Mouse (Mus musculus): ENCODE data around the gene Ano5. TPM values are rescaled to one million over a fixed set of nuclear protein-coding genes. Genes with fewer than 3 reads are reported as not detected.

Ano5 gene
- total RNA-seq, 2 experiments from 2014 or later = 1.3 to 1.4 TPM

DNA sequence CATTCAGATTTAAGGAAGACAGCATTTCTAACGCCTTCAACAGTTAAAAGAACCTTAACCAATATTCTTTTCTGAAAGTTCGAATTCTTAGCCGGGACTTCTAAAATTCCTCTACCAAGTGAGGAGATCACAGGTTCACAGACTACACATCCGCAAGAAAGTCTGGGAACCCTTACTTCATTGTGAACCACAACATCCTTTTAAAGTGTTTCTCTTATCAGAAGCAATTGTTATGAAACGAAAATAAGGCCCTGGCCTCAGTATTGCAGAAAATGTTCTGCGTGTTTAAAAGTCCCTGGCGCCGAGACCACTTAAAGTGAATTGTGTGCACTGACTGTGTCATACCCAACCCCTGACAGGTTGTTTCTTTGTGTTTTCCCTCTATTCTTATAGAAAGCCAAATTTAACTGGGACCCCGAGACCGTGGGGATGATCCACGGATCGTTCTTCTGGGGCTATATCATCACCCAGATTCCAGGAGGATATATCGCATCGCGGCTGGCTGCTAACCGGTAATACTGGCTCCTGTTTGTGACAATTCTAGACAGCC lies 115.7 kb downstream of the Ano5 start:
- DNase-seq (ENCODE audit: extremely low spot score in 1 of 2, low spot score in 2 of 2) = no peak

DNA sequence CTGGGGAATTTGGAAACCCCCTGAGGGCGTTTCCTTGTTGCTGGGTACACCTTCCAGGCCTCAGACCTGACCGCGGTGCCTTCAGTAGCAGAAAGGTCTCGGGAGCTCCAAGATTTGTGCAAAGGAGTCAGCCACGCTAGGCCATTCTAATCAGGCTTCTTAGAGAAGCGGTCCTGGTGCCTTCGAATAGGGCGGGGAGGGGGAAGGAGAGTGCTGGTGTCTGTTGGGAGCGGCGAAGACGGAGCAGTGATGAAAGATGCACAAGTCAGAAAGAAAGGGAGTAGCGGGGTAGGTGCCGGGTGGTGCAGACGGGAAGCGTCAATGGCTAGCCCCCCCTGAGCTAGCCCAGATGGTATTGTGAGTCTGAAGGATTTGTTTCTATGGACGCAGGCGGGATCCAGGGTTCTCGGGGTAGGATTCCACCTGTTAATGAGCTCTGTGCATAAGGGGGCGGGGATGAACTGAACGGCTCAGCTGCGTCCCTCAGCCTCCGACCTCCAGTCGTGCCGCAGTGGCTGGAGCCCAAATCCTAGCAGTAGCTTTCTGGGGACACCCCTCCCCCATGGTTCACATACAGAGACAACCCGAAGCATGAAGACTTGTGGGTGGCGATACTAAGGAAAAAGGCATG lies 116.3 kb downstream of the Ano5 start:
- intact Hi-C loops (cut with DNase I) = loop anchor here (5.0 kb wide), 1 partner anchor 1715 kb away; the partner anchor contains the start of gene Slc6a5
- peak in 1 of 2 experiments; percentile 38 for DNase-seq (ENCODE audit: extremely low spot score in 1 of 2, low spot score in 2 of 2)

More for the DNA sequence above, 115.7 kb downstream of the Ano5 start:
- intact Hi-C loops (cut with DNase I) = loop anchor here (5.0 kb wide), 1 partner anchor 1714 kb away; the partner anchor contains the start of gene Slc6a5

DNA sequence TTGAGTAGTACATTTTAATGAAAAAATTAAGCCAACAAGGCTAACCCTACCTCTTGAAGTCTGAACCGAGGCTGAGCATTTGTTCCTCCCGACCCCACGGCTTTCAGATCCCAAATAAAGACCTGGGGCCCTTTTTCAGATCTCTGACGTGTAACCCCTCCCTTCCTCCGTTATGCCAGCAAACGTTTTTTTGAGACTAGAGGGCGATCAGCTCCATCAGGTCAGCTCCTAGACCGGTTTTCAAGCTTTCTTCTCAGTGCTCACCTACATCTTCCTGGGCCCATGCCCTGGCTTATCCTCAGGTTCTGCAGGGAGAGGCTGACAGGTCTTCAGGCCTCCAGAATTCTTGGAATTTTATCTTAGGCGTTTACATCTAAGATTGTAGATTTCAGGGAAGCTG lies 116.8 kb downstream of the Ano5 start:
- no peak for DNase-seq (ENCODE audit: extremely low spot score in 1 of 2, low spot score in 2 of 2)
- intact Hi-C loops (cut with DNase I) = loop anchor here (5.0 kb wide), 1 partner anchor 1715 kb away; the partner anchor contains the start of gene Slc6a5

DNA sequence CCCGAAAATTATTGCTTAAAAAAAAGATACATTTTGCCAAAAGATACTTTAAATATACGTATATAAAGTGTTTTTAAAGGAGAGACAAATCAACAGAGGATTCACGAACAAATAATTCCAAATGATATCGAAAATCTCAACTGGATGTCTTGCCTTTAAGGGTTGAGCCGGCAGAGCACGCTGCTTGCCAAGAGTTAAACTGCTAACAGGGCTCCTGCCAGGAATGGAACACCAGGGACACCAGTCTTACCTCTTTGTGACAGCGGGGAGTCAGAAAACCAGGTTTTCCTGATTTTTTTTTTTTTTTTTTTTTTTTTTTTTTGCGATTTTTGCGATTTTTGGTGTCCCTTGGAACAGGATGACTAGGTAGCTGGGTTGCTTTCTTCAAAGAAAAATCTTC lies 117.5 kb downstream of the Ano5 start:
- intact Hi-C loops (cut with DNase I) = loop anchor here (5.0 kb wide), 1 partner anchor 1716 kb away; the partner anchor contains the start of gene Slc6a5
- DNase-seq (ENCODE audit: extremely low spot score in 1 of 2, low spot score in 2 of 2) = no peak

DNA sequence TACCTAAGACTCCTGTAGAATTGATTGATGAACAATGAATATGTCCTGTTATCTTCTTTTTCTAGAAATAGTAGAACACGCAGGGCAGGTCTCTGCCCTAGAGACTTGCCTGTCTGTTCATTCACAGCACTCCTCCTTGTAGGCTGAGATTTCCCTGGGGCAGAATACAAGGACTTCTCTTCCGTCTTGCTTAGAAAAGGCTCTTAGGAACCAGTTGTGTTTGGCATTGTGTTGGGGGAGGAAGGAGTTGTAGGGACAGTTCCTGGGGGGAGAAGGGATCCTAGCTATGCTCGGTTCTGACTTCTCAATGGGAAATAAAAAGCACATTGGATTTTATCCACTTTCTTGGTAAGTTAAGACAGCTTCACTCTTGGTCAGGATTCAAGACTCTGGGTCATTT lies 118.4 kb downstream of the Ano5 start:
- DNase-seq (ENCODE audit: extremely low spot score in 1 of 2, low spot score in 2 of 2) = no peak
- intact Hi-C loops (cut with DNase I) = loop anchor here (5.0 kb wide), 1 partner anchor 1717 kb away; the partner anchor contains the start of gene Slc6a5

DNA sequence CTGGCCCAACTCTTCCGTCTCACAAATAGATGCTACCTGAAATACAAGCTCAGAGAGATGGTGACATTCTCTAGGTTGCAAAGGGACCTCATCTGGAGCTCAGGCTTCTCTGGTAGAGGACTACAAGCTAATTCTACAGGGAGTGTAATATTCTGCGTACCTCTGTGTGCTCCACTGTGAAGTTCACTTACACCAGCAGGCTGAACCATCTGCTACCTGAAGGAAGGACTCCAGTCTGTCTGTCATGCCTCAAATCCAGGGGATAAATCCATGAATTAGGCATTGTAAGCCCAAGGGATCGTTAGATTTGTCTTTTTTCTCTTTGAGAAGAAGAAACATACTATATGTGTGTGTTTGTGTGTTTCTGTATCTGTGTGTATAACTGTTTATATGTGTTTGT lies 120.3 kb downstream of the Ano5 start:
- intact Hi-C loops (cut with DNase I) = no loop called here
- no peak for DNase-seq (ENCODE audit: extremely low spot score in 1 of 2, low spot score in 2 of 2)

DNA sequence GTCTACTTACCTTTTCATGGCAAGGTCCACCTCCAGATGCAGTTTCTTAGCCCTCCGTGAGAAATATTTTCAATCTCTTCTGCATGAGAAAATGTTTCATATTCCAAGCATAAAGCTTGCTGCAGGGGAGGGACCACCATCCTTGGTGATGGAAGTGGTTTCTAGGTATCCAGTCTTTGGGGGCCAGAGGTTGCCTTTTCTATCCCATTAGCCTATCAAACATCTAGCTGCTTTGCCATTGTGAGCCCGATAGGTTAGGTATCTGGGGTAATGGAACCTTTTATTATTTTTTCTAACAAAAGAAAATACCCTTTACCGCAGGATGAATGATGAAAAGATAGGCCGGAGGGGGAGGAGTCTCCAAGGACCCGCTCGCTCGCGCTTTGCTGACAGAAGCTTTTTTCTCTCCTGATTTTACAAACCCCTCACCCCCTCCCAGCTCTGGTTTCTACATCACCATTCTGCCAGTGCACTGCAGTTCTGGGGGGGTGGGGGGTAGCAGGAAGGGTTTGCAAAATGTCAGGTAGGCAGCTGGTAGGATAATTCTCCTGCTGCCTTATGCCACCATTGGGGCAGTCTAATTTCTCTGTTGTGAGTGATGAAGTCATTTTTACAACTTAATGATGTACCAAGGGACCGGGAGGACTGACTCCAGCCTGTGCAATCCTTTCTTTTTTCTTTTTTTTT lies 121.9 kb downstream of the Ano5 start:
- intact Hi-C loops (cut with DNase I) = no loop called here
- no peak for DNase-seq (ENCODE audit: extremely low spot score in 1 of 2, low spot score in 2 of 2)

DNA sequence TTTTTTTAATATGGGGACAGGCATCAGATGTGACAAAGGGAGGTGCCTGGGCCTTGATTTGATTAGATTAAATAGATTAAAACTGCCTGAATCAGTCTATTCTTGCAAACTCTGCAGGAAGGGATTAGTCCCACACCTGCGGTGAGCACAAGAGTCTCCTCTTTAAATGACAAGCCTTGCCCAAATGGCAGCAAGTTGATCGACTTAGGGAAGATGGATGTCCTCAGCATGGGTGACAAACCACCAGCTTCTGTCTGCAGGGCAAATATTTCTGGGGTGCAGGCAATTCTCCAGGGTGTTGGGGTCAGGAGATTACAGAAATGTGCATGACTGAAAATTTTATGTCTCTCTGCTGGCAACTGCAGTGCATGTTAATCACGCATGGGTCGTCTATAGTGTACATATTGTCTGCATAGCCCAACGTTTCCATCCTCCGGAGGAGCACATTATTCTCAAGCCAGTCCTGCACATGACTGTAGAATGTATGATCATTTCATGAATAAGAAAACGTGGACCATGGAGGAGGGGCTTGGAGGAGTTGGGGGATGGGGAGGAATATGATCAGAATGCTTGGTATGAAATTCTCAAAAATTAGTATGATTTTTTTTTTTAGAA lies 122.5 kb downstream of the Ano5 start:
- no peak for DNase-seq (ENCODE audit: extremely low spot score in 1 of 2, low spot score in 2 of 2)
- intact Hi-C loops (cut with DNase I) = no loop called here

Other genes with a start within 250 kb of the Ano5 start
- gene Slc17a6, start 111.0 kb downstream of the Ano5 start, total RNA-seq (2021) = 10 to 100 TPM; 45.2 to 47.6 TPM